Mouse (Mus musculus) heart, adult 8-10 months (tissue): ENCODE results near the gene Lipt1. TPM values are rescaled to one million over a fixed set of nuclear protein-coding genes. Genes with fewer than 3 reads are reported as not detected.

Experiments
- DNase-seq: peaks from one replicate; pipeline ENCODE4 v3.0.0; 2022; ENCODE audit warnings: low spot score
- total RNA-seq, 4 experiments: library from RNA; stranded (reverse); gene quantifications; 2 replicates each; pipeline ENCODE4 v1.2.4; 2022

Gene Lipt1
- total RNA-seq, 4 experiments from 2014 or later: 12.8 to 16.5 (median 13.7) TPM

GRCm38 (mm10) chr1:37894606-37895005, 23.1 kb downstream of the Lipt1 start:
- no peak for DNase-seq

- DNase-seq: no peak
Measured at GRCm38 (mm10) chr1:37899816-37900215, 28.3 kb downstream of the Lipt1 start.

GRCm38 (mm10) chr1:37900288-37900687, 28.8 kb downstream of the Lipt1 start:
- DNase-seq: no peak

GRCm38 (mm10) chr1:37903178-37903577, 31.6 kb downstream of the Lipt1 start:
- peak; percentile 5 for DNase-seq

GRCm38 (mm10) chr1:37912751-37913150, 41.2 kb downstream of the Lipt1 start:
- DNase-seq: no peak

GRCm38 (mm10) chr1:37916393-37916792, 44.9 kb downstream of the Lipt1 start, which contains the start of gene Lyg2:
Gene Lyg2 (minus strand): TSS chr1:37916493.
- DNase-seq: no peak

- DNase-seq: no peak
Measured at GRCm38 (mm10) chr1:37917666-37918065, 46.1 kb downstream of the Lipt1 start.

GRCm38 (mm10) chr1:37918096-37918495, 46.6 kb downstream of the Lipt1 start:
- DNase-seq: no peak

GRCm38 (mm10) chr1:37922536-37922935, 51.0 kb downstream of the Lipt1 start:
- no peak for DNase-seq

Other genes with a start within 250 kb of the Lipt1 start
- gene 2010300C02Rik, start 151.7 kb upstream of the Lipt1 start, total RNA-seq: 1 to 10 TPM; 1.1 to 3.0 (median 2.0) TPM
- gene Tsga10, start 5.3 kb upstream of the Lipt1 start, total RNA-seq: 1 to 10 TPM; 3.7 to 4.3 (median 4.0) TPM
- gene Mitd1, start 18.7 kb downstream of the Lipt1 start, total RNA-seq: 1 to 10 TPM; 2.9 to 4.1 (median 3.5) TPM
- gene Mrpl30, start 18.7 kb downstream of the Lipt1 start, total RNA-seq: 100 to 1,000 TPM; 398 to 451 (median 428) TPM
- gene Lyg2, start 44.8 kb downstream of the Lipt1 start, total RNA-seq: not detected
- gene Lyg1, start 86.0 kb downstream of the Lipt1 start, total RNA-seq: not detected
- gene Txndc9, start 126.2 kb downstream of the Lipt1 start, total RNA-seq: 10 to 100 TPM; 54.6 to 63.0 (median 59.3) TPM
- 10 to 100 TPM; 51.0 to 57.4 (median 54.5) TPM for gene Eif5b, start 126.3 kb downstream of the Lipt1 start, total RNA-seq